ENCODE assay signal across 7 mouse cellular contexts in the genomic region with DNA sequence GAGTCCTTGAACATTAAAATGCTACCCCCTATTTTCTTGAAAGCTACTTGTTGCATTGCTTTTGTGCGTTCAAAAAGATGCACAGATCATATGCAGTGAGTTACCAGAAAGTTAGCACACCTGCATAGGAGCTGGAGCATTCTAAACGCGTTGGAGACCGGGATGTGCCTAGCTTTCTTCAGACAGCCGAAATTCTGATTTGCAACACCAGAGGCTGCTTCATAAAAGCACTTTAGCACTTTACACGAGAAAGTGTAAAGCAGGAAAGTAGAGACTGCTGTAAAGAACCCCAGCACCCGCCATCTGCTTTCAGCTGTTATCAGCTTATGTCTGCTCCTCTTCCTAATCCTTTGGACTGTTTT. TPM values are rescaled to one million over a fixed set of nuclear protein-coding genes. Genes with fewer than 3 reads are reported as not detected.
A peak's percentile ranks its signal among the peaks of the same experiment; 100 is the strongest.
DNase-seq lines count a peak whose midpoint lies in the region; ATAC-seq and TF ChIP-seq lines count a peak whose summit lies in the region.

No protein-coding gene starts in this region.

- peak; percentile 13 for ATAC-seq in lung, embryonic 16.5 days (ENCODE audit: low read depth)
- peak; percentile 25 for ATAC-seq in erythroid progenitor cell, adult 5-6 weeks (replicated peaks; ENCODE audit: low FRiP score, poor library complexity, severe bottlenecking)
- peak; percentile 42 for ATAC-seq in limb, embryonic 14.5 days (ENCODE audit: low FRiP score, low read depth)

- H3K9ac ChIP-seq in lung, embryonic 16.5 days (ENCODE audit: low read length): peak overlapping the region; percentile 61
- H3K9ac ChIP-seq in limb, embryonic 14.5 days (ENCODE audit: low read depth, low read length, severe bottlenecking): peak overlapping the region; percentile 45

- peak overlapping the region; percentile 59 for H3K4me2 ChIP-seq in lung, embryonic 16.5 days (ENCODE audit: low read depth, low read length)
- peak overlapping the region; percentile 65 for H3K4me2 ChIP-seq in limb, embryonic 14.5 days (replicated peaks; ENCODE audit: low read depth, low read length, severe bottlenecking)

- DNase-seq in lung, adult 18-20 months: no peak
- DNase-seq in limb, embryonic 14.5 days (ENCODE audit: low spot score): peak; percentile 11
- no peak for DNase-seq in spleen, postnatal 10 days (ENCODE audit: low spot score in 2 of 2)
- DNase-seq in ovary, postnatal 10 days (ENCODE audit: low spot score): no peak

- peak overlapping the region; percentile 57 for H3K4me3 ChIP-seq in lung, embryonic 16.5 days (ENCODE audit: low read length)
- H3K4me3 ChIP-seq in limb, embryonic 14.5 days (replicated peaks; ENCODE audit: low read length): peak overlapping the region; percentile 48
- H3K4me3 ChIP-seq in small intestine, adult 2 months (ENCODE audit: low read depth, low read length): peak overlapping the region; percentile 38

- H3K4me1 ChIP-seq in lung, embryonic 16.5 days (replicated peaks; ENCODE audit: control insufficient read depth, insufficient read depth, low read length): no peaks in the 10 kb centered on the region
- H3K4me1 ChIP-seq in limb, embryonic 14.5 days (ENCODE audit: control insufficient read depth, insufficient read depth, low read length): 0 out of 2 replicates have a peak, but pooled peaks cover 2% of the 10 kb centered on the region
- no peaks in the 10 kb centered on the region for H3K4me1 ChIP-seq in small intestine, adult 2 months (ENCODE audit: control insufficient read depth, insufficient read depth, insufficient read length, low read length)

- H3K27ac ChIP-seq in lung, embryonic 16.5 days (ENCODE audit: low read length): peak overlapping the region; percentile 51
- peak overlapping the region; percentile 75 for H3K27ac ChIP-seq in limb, embryonic 14.5 days (replicated peaks; ENCODE audit: low read depth, low read length)
- peak overlapping the region; percentile 67 for H3K27ac ChIP-seq in small intestine, adult 2 months (ENCODE audit: insufficient read depth, low read depth, low read length)

- no peak for TF ChIP-seq POLR2A in limb, embryonic 14.5 days (IDR thresholded peaks at IDR 0.05; ENCODE audit: borderline replicate concordance, extremely low read depth, insufficient read depth, insufficient read length)
- no peak for TF ChIP-seq POLR2A in small intestine, adult 2 months (IDR thresholded peaks at IDR 0.05; ENCODE audit: low read depth, low read length)

- H3K9me3 ChIP-seq in lung, embryonic 16.5 days (ENCODE audit: control insufficient read depth, low read length): no peaks in the 10 kb centered on the region
- no peaks in the 10 kb centered on the region for H3K9me3 ChIP-seq in limb, embryonic 14.5 days (ENCODE audit: control insufficient read depth, low read length)

- H3K27me3 ChIP-seq in lung, embryonic 16.5 days (ENCODE audit: control insufficient read depth, insufficient read depth, low read depth, low read length): no peaks in the 10 kb centered on the region
- no peaks in the 10 kb centered on the region for H3K27me3 ChIP-seq in limb, embryonic 14.5 days (ENCODE audit: control insufficient read depth, insufficient read depth, low read length)
- no peaks in the 10 kb centered on the region for H3K27me3 ChIP-seq in small intestine, adult 2 months (ENCODE audit: control insufficient read depth, insufficient read depth, low read length)

- H3K36me3 ChIP-seq in lung, embryonic 16.5 days (ENCODE audit: control insufficient read depth, insufficient read depth, low read length): peaks cover 3% of the 10 kb centered on the region; the same call in 1 of the 2 replicates
- peaks cover 26% of the 10 kb centered on the region for H3K36me3 ChIP-seq in limb, embryonic 14.5 days (ENCODE audit: control insufficient read depth, insufficient read depth, low read length)
- H3K36me3 ChIP-seq in small intestine, adult 2 months (ENCODE audit: control insufficient read depth, insufficient read depth, low read length): peaks cover 5% of the 10 kb centered on the region

- TF ChIP-seq CTCF in small intestine, adult 2 months (IDR thresholded peaks at IDR 0.05; ENCODE audit: extremely low read depth, insufficient read length, insufficient replicate concordance, low read depth, low read length): no peak

- WGBS in lung, embryonic 16.5 days: 5% methylated on average over 7 of the region's 7 CpGs
- WGBS in limb, embryonic 14.5 days: 7% methylated on average over 7 of the region's 7 CpGs
- 4% methylated on average over 7 of the region's 7 CpGs for WGBS in small intestine, adult 2 months

RNA-seq across cellular contexts. Expression of gene Mrps27, which starts 8.9 kb away (rescaled TPM):
- 53.8 and 54.6 TPM in 2 replicates for polyA plus RNA-seq in lung, embryonic 16.5 days (2015; fragmentation: Nextera tagmentation; extraction: Ambion mirVana)
- 1.8 TPM in 1 of 2 replicates, not detected in the other for total RNA-seq in erythroid progenitor cell, adult 5-6 weeks (2015; ENCODE audit: low replicate concordance)
- total RNA-seq in erythroid progenitor cell, adult 5-6 weeks (2017; ENCODE audit: low replicate concordance): 1.0 and 1.7 TPM in 2 replicates
- polyA plus RNA-seq in limb, embryonic 14.5 days (2012; rRNA removed): 32.9 and 36.6 TPM in 2 replicates
- 54.1 and 55.7 TPM in 2 replicates for polyA plus RNA-seq in limb, embryonic 14.5 days (2014; fragmentation: Nextera tagmentation; extraction: Ambion mirVana)
- 5.6 and 7.8 TPM in 2 replicates for polyA plus RNA-seq in small intestine, adult 2 months (2012; rRNA removed)

RNA-seq across cellular contexts. Expression of gene Ptcd2, which starts 9.0 kb away (rescaled TPM):
- polyA plus RNA-seq in lung, embryonic 16.5 days (2015; fragmentation: Nextera tagmentation; extraction: Ambion mirVana): 41.0 and 42.6 TPM in 2 replicates
- 6.5 and 8.4 TPM in 2 replicates for total RNA-seq in erythroid progenitor cell, adult 5-6 weeks (2015; ENCODE audit: low replicate concordance)
- 7.0 and 13.6 TPM in 2 replicates for total RNA-seq in erythroid progenitor cell, adult 5-6 weeks (2017; ENCODE audit: low replicate concordance)
- 21.4 and 24.0 TPM in 2 replicates for polyA plus RNA-seq in limb, embryonic 14.5 days (2012; rRNA removed)
- polyA plus RNA-seq in limb, embryonic 14.5 days (2014; fragmentation: Nextera tagmentation; extraction: Ambion mirVana): 41.3 and 46.6 TPM in 2 replicates
- polyA plus RNA-seq in small intestine, adult 2 months (2012; rRNA removed): 3.6 and 9.4 TPM in 2 replicates
